Mouse (Mus musculus) WW6 (cell line): ENCODE results near the gene Fdx1l.

Experiments
- DNase-seq: peaks from one replicate; pipeline ENCODE4 v3.0.0-alpha.2; 2013; ENCODE audit warnings: low read depth, low spot score

The Fdx1l gene

GRCm38 (mm10) chr9:21028560-21029110 is 44.8 kb downstream of the Fdx1l start:
- DNase-seq, result no peak

GRCm38 (mm10) chr9:21027774-21028290 is 45.6 kb downstream of the Fdx1l start:
- DNase-seq, result no peak

DNA sequence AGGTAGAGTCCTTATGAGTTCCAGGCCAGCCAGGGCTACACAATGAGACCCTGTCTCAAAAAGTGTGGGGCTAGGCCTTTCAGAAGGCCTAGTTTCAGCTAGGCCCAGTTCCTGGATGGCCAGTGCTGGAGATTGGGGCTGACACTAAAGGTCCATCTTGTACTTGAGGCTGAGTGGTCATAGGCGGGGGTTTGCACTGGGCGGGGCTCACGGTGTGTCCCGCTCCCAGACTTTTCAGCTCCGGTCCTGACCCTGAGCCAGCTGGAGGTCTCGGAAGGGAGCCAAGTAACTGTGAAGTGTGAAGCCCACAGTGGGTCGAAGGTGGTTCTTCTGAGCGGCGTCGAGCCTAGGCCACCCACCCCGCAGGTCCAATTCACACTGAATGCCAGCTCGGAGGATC is 46.6 kb downstream of the Fdx1l start:
- no peak for DNase-seq

- no peak for DNase-seq
Measured at GRCm38 (mm10) chr9:21025258-21025810, 48.1 kb downstream of the Fdx1l start.

GRCm38 (mm10) chr9:21022726-21023125 is 50.7 kb downstream of the Fdx1l start:
- DNase-seq, result no peak

DNA sequence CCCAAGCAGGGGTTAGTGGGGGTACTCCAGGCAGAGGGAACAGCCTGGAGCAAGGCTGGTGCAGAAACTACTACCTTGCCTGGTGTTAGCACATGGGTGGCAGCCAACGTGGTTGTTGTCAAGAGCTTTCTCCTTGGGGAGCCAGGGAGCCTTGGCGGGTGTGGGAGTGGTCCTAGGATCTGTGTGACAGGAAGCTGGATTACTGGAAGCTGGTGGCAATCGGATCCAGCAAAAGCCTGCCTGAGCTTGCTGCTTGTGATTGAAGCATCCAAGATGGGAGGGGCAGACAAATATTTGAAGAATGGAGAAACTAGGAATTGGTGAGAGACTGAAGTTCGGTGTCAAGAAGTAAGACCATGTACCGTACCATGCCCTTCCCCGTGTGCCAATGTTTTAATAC is 51.1 kb downstream of the Fdx1l start:
- no peak for DNase-seq

- DNase-seq, result no peak
Measured at GRCm38 (mm10) chr9:21021363-21021762, 52.1 kb downstream of the Fdx1l start.

GRCm38 (mm10) chr9:21018600-21018999 is 54.8 kb downstream of the Fdx1l start:
- DNase-seq, result no peak
